Mouse (Mus musculus) thymus, postnatal 36 days (tissue): Measurements from ENCODE around the gene S1pr2.
"Not testable (repeated sequence)": the region's sequence is repeated elsewhere in the genome, so short reads cannot be mapped to it uniquely, and the experiment has no call there.

Source experiments
- DNase-seq, 2 experiments: peaks; one replicate each; pipeline ENCODE4 v3.0.0; 2022; ENCODE audit warnings: mixed read lengths in 2 of 2

The S1pr2 gene

DNA sequence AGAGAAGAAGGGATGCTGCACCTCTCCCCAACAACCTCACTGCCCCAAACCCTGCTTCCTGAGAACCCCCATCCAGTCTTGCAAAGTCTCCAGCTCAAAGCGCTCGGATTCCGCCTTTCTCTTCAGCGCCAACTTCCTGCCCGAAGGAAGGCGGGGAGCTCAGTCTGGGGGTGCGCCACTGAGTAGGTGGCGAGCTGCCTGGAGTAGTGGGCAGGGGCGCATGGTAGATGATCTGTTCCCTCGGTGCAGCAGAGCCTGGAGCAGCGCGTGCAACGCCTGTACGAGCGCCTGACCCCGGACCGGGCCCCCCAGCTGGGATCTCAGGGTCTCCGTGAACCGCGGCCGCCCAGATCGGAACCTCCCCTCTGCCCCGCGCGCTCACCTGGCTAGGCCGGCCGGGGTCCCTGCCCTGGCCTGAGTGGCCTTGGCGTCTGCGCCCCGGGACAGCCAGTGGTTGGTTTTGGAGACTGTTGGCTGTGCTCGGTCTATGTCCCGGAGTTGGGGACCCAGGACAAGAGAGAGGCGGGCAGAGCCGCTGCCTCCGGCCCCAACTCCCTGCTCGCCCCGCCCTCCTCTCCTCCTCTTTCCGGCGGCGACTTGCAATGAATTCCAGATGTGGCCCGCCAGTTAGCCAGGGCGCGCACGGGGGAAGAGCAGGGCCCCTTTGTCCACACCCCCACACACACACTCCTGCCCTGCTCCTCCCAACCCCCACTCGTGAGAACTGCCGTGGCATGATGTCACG is at the start of gene S1pr2:
S1pr2 (minus strand) TSS at position 566 of the 745 bp plus-strand sequence.
- DNase-seq = peak; percentile 66 to 71

DNA sequence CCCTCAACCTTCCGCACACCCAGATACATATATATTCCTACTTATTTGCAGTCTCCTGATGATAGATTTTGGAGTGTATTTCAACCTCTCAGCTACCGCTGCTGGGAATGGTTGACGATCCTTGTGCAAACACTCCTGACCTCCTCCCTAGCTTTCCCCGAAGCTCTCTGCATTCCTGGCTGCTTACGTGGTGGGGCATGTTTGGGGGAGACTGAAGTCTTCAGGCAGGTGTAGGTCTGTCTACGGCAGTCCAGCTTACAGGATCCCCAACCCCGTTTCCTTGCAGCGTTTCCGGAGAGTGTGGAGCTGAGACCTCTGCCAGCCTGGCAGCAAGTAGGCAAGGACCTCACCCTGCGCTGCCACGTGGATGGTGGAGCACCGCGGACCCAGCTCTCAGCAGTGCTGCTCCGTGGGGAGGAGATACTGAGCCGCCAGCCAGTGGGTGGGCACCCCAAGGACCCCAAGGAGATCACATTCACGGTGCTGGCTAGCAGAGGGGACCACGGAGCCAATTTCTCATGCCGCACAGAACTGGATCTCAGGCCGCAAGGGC is 48.8 kb upstream of the S1pr2 start:
- no peak for DNase-seq

DNA sequence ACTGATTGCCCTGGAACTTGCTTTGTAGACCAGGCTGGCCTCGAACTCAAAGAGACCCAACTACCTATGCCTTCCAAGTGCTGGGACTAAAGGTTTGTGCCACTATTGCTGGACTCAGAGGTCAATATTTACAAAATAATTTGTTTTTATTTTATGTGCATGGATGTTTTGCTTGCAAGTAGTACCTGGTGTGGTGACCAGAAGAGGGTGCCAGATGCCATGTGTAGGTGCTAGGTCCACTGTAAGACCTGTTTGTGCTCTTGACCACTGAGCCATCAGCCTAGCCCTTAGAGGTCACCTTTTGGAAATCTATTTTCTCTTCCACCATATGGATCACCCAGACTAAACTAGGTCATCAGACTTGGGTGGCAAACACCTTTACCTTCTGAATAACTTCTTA is 46.1 kb upstream of the S1pr2 start:
- no peak for DNase-seq

DNA sequence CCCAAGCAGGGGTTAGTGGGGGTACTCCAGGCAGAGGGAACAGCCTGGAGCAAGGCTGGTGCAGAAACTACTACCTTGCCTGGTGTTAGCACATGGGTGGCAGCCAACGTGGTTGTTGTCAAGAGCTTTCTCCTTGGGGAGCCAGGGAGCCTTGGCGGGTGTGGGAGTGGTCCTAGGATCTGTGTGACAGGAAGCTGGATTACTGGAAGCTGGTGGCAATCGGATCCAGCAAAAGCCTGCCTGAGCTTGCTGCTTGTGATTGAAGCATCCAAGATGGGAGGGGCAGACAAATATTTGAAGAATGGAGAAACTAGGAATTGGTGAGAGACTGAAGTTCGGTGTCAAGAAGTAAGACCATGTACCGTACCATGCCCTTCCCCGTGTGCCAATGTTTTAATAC is 45.7 kb upstream of the S1pr2 start:
- DNase-seq = no peak

DNA sequence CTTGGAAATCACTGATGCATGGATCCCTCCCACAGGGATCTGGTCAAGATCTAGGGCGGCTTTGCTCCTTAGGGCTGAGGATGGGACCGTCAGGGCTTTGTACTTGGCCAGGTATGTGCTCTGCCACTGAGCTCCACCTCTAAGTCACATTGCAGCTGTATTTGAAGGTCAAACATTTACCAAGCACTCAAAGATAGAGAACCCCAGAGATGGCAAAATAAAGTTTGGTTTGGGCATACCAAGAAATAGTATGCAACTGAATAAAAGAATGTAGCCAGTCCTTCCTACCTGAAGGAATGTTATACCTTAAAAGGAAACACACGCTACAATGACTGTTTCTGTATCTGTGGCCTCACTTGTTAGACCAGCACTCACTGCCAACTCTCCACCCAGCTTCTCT is 44.8 kb upstream of the S1pr2 start:
- DNase-seq = no peak

DNA sequence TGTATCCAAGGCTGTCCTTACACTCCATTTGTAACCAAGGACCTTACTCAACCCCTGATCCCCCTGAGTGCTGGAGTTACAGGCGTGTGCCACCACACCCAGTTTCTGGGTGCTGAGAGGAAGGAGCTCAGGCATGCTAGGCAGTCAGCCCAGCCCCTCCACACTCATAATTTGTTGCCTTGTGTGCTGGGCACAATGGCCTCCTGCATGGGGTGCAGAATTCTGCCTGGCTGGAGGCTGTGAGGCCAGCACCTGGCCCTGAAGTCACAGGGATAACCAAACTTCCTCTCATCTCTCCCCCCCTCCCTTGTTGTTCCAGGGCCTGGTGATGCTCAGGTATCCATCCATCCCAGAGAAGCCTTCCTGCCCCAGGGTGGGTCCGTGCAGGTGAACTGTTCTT is 42.0 kb upstream of the S1pr2 start:
- no peak for DNase-seq

DNA sequence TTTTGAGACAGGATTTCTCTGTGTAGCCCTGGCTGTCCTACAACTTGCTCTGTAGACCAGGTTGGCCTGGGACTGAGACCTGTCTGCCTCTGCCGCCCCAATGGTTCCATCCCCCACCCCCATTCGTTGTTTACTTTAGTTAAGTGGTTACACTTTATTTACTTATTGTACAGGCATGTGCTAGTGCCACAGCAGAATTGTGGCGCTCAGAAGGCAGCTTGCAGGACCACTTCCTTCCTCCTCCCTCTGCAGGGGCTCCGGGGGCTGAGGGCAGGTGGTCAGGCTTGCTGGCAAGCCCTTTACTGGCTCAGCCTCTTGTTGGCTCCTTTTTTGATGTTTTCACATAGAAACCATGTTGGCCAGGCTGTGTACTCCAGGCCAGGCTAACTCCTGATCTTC is 40.6 kb upstream of the S1pr2 start:
- peak; percentile 34 to 49 for DNase-seq

DNA sequence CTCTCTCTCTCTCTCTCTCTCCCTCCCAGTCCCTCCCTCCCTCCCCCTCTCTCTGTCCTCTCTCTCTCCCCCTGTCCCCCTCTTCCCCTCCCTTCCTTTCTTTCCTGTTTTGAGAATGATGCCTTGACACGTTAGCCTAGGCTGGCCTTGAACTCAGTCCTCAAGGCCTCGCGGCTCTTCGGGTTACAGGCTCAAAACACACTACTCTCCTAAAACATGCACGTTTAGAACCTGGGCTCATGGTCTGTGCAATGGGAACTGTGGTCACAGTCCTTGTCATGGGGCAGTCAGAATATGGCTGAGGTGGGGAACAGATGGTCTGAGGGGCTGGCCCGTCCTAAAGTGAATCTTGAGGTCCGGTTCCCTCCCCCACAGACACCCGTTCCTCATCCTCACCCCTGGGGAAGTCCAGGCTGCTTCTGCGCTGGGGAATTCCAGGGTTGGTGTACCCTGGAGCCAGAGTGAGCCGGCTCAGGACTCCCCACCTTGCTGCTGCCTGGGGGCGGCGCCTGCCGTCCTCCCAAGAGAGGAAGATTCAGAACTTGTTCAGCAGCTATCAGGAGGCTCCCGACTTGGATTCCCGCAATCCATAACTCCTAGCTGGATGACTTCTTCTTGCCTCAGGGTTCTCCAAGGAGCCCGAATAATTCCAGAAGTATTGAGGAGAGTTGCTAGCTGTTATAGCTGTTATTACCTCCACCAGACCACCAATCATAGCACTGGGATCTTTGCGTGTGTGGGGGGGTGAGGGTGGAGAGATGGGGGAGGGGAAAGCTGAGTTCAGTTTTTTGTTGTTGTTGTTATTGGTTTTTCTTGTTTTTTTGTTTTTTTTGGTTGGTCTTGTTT is 40.0 kb upstream of the S1pr2 start:
- peak; percentile 22 to 46 for DNase-seq

DNA sequence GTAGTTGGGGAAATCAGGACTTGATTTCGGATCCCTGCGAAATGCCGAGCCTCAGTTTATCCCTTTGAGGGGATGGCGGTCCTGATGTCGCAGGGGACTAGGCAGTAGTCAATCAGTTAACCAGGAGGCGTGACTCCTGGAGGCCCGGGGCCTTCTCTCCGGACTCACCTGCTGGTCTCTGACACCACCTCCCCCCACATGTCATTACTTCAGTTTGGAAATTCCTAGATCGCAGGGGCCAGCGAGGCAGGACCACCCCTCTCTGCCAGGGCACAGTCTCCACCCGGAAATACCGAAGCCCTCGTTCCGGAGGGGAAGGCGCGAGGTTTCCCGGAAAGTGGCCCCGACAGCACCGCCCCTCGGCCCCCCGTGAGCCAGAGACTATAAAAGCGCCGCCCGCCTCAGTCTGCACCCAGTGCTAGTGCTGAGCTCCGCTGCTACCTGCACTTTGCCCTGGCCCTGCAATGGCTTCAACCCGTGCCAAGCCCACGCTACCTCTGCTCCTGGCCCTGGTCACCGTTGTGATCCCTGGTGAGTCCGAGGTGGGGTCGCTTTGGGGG is 39.1 kb upstream of the S1pr2 start, which contains the start of gene Icam1:
Icam1 (plus strand) TSS at position 415 of the 560 bp plus-strand sequence.
- DNase-seq = peak; percentile 86 to 89

DNA sequence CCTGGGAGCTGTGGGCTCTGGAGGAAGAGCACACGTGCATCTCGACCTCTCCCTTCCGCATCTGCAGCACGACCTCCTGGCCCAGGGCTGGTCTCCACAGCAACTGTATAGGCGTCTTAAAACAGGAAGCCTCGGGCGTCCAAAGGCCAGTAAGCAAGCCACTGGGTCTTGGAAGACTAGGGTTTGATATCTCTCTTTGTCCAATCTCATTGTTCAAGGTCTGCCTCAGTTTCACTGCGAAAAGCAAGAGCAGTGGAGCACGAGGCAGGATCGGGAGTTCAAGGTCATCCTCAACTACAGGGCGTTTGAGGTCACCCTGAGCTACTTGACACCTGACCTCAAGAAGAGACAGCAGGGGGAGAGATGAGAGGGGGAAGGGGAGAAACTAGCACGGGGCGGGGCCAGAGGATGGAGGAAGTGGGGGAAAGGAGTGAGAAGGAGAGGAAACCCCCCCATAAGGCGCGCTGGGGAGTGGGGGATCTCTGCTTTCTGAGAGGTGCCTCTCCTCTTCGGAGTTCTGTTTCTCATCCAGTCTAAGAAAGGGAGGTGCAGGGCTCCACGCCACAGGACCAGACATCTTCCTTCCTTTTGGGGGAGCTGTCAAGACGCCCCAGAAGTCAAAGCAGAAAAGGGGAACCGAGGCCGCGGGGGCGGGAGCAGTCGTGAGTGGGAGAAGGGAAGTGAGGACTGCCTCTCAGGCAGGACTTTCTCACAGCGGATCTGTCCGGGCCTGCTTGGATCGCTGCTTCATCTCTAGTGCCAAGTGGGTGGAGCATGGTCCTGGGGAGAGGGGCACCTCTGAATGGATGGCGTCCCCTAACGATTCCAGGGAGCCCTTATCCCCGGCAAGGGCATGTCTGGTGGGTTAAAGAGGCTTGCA is 38.4 kb upstream of the S1pr2 start:
- DNase-seq = peak; percentile 69 to 78

DNA sequence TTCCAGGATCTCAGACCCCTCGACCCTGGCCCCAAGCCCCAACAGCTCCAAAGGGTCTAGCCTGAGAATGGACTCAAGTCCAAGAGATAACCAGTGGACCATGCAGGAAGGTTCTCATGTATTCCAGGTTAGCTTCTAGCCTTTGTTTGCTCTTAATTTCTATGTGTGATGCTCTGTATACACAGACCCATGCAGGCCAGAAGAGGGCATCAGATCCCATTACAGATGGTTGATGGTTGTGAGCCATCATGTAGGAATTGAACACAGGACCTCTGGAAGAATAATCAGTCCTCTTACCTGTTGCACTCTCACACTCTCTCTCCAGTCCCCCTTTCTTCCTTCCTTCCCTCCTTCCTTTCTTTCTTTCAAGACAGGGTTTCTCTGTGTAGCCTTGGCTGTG is 35.8 kb upstream of the S1pr2 start:
- DNase-seq = no peak

DNA sequence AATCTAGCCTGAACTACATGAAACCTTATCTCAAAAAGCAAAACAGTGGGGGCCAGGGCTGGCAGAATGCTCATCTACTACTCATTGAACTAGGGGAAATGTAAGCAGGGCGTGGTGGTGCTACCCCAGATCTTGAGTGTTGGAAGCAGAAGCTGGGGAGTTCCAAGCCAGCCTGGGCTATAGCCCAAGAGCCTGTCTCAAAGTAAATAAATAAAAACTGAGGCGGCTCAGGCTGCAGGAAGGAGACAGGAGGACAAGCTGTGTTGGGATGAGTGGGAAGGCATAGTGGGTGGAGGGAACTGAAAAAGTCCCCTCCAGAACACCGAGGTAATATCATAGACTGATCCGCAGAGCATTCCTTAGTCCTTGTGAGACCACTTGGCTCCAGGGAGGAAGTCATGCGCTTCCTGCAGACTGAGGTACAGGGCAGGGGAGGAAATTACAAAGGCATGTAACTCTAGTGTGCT is 35.3 kb upstream of the S1pr2 start:
- DNase-seq = no peak

DNA sequence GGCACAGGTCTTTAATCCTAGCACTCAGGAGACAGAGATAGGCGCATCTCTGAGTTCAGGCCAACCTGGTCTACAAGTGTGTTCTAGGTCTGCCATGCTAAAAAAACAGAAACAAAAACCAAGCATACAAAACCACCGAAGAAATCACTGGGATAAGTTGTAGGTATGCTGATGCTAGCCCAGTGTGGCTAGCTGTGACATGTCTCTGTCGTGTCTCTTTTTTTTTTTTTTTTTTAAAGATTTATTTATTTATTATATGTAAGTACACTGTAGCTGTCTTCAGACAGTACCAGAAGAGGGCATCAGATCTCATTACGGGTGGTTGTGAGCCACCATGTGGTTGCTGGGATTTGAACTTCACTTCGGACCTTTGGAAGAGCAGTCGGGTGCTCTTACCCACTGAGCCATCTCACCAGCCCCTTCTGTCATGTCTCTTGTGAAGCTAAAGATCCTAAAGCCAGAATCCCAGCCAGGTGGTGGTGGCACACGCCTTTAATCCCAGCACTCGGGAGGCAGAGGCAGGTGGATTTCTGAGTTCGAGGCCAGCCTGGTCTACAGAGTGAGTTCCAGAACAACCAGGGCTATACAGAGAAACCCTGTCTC is 34.5 kb upstream of the S1pr2 start:
- not testable (repeated sequence) for DNase-seq

DNA sequence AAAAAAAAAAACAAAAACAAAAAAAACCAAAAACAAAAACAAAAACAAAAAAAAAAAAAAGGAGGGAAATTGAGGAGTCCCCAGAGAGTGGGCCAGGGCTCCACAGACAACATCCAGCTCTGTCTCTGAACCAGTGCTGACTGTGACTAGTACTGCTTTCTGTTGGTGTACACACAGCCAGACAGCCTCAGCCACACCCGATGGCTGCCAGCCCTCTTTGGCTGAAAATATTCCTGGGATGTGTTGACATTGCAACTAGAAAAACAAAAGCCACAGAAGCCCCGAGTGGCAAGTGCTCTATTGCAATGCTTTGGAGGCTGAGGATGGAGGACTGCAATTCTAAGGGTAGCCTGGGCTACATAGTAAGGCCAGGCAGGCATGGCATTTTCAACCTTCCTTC is 33.8 kb upstream of the S1pr2 start:
- no peak for DNase-seq

DNA sequence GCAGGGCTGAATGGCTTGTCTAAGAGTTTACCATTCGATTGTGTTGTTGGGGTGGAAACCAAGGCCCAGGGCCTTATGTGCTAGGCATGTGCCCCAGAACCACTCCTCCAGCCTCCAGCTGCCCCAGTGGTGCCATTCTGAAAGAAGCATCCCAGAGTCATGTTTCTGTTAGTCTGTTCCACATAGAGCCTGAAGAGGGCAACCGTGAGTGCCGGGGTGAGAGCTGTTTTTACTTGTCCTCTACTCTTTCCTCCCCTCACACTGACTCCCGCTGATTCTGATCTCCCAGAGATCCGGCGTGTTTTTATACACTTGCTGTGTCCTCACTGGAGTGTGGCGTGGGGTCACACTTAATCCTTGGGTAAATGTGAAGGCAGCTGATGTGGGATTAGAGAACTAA is 31.4 kb upstream of the S1pr2 start:
- no peak for DNase-seq

DNA sequence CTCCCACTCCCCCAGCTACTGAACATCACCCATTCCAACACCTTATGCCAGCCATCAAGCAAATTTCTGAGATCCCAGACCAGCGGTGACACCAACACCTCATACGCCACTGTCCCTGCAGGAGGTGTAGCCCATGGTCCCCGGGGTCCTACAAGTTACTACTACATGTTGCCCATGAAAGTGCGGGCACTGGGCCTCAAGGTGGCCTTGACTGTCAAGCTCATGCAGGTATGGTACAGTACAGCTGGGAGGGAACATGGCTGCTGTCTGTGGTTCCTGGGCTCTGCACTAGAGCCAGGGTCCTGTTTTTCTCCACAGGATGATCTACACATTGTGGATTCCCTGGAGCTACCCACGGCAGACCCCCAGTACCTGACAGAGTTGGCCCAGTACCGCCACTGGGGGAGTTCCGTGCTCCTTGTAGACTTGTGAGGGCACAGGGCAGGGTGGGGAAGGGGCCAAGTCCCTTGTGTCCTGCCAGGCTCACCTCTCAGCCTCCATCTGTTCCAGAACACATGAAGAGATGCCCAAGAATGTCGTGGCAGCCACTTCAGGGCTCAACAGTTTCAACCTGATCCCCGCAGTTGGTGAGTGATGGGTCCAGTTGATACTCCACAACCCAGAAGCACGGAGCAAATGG is 30.9 kb upstream of the S1pr2 start:
- DNase-seq = no peak

DNA sequence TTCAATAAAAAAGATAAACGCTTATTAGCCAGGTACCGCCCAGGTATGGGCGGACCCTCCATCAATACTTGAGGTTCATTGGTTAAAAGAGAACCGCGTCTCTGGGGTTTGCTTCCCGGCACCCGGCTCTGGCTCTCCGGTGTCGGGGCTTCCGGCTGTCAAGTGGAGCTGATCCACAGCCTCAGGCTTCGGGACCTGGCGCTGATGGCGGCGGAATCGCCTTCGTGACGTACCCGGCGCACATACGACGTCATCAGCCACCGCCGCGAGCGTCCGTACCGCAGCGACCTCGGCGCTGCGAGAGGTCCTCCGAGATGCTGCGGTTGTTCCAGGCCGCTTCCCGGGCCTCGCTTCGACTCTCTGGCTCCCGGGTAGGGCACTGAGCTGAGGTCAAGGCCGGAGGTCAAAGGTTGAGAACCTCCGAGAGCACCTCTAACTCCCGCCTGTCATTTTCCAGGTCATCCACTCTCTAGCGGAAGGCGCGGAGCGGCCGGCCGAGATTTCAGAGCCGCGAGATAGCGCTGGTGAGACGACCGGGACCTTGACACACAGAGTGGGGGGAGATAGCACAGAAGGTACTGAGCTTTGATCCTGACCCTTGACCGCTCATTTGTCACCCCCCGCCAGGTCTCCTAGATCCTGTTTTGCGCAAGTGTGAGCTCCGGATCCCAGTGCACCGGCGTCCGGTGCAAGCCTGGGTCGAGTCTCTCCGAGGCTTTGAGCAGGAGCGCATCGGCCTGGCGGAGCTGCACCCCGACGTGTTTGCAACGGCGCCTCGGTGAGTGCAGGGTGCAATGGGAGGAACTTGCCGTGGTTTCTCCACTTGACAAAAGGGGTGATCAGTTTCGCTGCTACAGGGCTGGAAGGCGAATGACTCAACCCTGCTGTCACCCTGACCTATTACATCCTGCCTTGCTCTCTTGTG is 26.3 kb upstream of the S1pr2 start, which contains the start of gene Mrpl4:
Mrpl4 (plus strand) TSS at position 112 of the 925 bp plus-strand sequence.
- peak; percentile 75 to 80 for DNase-seq

DNA sequence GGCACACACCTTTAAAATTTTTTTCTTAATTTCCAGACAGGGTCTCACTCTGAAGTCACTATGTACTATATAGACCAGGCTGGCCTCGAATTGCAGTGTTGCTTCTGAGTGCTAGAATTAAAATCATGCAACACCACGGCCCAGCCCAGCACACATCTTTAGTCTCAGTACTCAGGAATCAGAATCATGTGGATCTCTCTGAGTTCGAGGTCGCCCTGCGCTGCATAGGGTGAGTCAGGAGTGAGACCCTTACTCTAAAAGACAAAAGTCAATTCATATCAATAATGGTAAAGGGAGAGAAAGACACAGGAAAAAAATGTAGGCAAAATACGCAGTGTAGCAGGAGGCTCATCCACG is 25.7 kb upstream of the S1pr2 start:
- no peak for DNase-seq

DNA sequence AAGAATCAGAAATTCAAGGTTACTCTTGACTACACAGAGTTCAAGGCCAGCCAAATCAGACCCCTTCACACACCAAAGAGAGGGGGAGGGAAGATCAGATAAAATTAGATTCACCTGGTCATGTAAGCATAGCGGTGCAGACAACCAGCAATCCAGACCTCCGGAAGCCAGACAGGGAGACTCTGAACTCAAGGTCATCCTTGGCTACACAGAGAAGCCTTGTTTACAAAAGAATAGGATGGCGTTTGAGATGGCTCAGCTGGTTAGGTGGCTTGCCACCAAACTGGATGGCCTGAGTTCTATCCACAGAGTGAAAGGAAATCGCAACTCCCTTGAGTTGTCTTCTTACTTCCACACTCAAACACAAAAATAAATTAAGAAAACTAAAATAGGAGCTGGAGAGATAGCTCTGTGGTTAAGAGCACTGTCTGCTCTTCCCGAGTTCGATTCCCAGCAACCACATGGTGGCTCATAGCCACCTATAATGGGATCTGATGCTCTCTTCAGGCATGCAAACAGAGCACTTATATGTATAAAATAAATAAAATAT is 25.1 kb upstream of the S1pr2 start:
- no peak for DNase-seq

DNA sequence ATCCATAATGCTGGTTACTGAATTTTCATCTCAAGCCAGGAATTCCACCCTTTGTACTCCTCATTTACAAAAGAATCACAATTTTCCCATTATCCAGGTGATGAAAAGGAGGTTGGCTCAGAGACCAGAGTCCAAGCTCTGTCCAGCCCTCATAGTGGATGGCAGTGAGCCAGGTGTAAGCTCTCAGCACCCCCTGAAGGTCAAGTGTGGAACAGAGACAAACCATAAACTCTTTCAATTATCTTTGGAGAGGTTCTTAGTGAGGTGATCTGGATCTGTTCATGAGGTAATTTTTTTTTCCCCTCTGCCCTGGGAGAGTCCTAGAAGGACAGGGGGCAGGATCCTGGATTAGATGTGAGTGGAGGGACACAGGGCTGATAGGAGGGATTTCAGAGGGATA is 24.2 kb upstream of the S1pr2 start:
- no peak for DNase-seq
